Mouse (Mus musculus) embryonic facial prominence, embryonic 14.5 days (tissue): Measurements from ENCODE around the gene Pcnt. TPM values are rescaled to one million over a fixed set of nuclear protein-coding genes. Genes with fewer than 3 reads are reported as not detected.

Source experiments
- ATAC-seq: fragments of 200-750 bp; cut with Nextera tagmentation; 2 replicates; pipeline ENCODE4 v1.8.0; 2017; ENCODE audit warnings: low read depth, moderate number of reproducible peaks, moderate TSS enrichment
- DNase-seq: peaks from one replicate; pipeline ENCODE4 v3.0.0-alpha.2; 2015; ENCODE audit warnings: low spot score
- H3K27ac ChIP-seq: fragments of 300-500 bp; sonication (generic); replicated peaks from 2 replicates; pipeline ENCODE4 v1.5.1; 2014; ENCODE audit warnings: low read depth, mild to moderate bottlenecking, low read length, moderate library complexity
- H3K27me3 ChIP-seq: fragments of 300-500 bp; sonication (generic); replicated peaks from 2 replicates; pipeline ENCODE4 v1.6.1; 2014; ENCODE audit warnings: low read length; ENCODE audit not compliant: control insufficient read depth, insufficient read depth
- H3K36me3 ChIP-seq: fragments of 300-500 bp; sonication (generic); 2 replicates; pipeline ENCODE4 v1.6.1; 2014; ENCODE audit warnings: low read length, mixed read lengths; ENCODE audit not compliant: control insufficient read depth, insufficient read depth
- H3K4me1 ChIP-seq: fragments of 300-500 bp; sonication (generic); 2 replicates; pipeline ENCODE4 v1.6.1; 2014; ENCODE audit warnings: antibody characterized with exemption, low read length; ENCODE audit not compliant: control insufficient read depth, insufficient read depth
- H3K4me2 ChIP-seq: fragments of 300-500 bp; sonication (generic); 2 replicates; pipeline ENCODE4 v1.6.1; 2014; ENCODE audit warnings: low read depth, mild to moderate bottlenecking, low read length, moderate library complexity, mixed read lengths
- H3K4me3 ChIP-seq: fragments of 300-500 bp; sonication (generic); 2 replicates; pipeline ENCODE4 v1.5.1; 2014; ENCODE audit warnings: low read depth, mild to moderate bottlenecking, low read length
- H3K9ac ChIP-seq: fragments of 300-500 bp; sonication (generic); 2 replicates; pipeline ENCODE4 v1.6.1; 2014; ENCODE audit warnings: low read depth, mild to moderate bottlenecking, low read length, moderate library complexity, mixed read lengths
- H3K9me3 ChIP-seq: fragments of 300-500 bp; sonication (generic); 2 replicates; pipeline ENCODE4 v1.6.1; 2016; ENCODE audit warnings: low read length; ENCODE audit not compliant: control insufficient read depth
- WGBS: fragments of 180-500 bp; shearing (Covaris S2); extraction: QIAGEN DNeasy Blood & Tissue Kit; methylation state at CpG from one replicate; pipeline ENCODE4 v1.1.7; 2014; 5-methylcytosine and 5-hydroxymethylcytosine counted together
- polyA plus RNA-seq: library from polyadenylated mRNA; unstranded; fragments of >200 nt; fragmentation: Nextera tagmentation; extraction: Ambion mirVana; gene quantifications from 2 replicates; pipeline ENCODE4 v1.2.1, GENCODE M21; 2014

The Pcnt gene
- polyA plus RNA-seq, 1 experiment from 2014 or later = 19.1 TPM

DNA sequence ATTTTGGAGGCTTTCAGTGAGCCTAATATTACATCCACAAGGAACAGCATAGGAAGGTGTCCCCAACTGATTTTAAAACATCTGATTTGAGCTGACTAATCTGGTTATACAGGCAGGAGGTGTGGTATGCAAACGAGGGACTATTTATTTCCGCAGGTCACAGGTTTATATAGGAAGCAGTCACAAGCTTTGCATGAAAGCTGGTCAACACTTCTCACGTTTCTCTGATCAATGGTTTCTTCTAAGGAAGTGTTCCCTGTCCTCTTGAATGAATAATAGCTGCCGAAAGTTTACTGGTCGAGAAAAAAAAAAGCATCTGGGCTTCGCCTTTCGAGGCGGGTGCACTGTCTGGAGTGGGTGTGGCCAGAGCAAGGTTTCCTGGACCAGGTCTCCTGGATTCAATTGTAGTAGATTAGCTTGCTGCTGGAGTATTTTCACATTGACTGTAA, 96.5 kb downstream of the Pcnt start:
- DNase-seq (peak; percentile 25), ATAC-seq (no peak)
- WGBS = 12% methylated on average over 8 of the region's 8 CpGs
- H3K4me2 ChIP-seq = peak overlapping the region; percentile 91
- peak overlapping the region; percentile 96 for H3K4me3 ChIP-seq
- no peaks in the 10 kb centered on the region for H3K27me3 ChIP-seq
- peak overlapping the region; percentile 92 for H3K9ac ChIP-seq
- peaks cover 12% of the 10 kb centered on the region for H3K36me3 ChIP-seq
- no peaks in the 10 kb centered on the region for H3K9me3 ChIP-seq
- H3K27ac ChIP-seq = no peak overlapping the region
- H3K4me1 ChIP-seq = peaks cover 17% of the 10 kb centered on the region

DNA sequence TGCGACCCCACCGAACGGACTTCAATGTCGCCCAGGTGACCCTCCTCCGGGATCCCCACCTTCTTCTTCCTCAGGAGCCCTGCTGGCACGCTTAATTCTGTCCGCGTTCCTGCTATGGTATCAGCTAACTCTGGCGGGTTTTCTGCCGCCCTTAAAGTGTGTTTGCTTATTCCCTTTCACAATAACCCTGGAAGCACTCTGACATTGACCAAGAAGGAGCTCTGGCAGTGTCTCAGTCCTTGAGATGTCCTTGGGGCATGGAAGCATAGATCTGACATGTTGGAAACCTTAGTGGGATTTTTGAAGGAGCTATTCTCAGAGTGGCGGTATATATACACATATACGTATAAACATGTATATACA, 97.1 kb downstream of the Pcnt start:
- H3K36me3 ChIP-seq = peaks cover 7% of the 10 kb centered on the region
- peak overlapping the region; percentile 96 for H3K4me3 ChIP-seq
- H3K27me3 ChIP-seq = no peaks in the 10 kb centered on the region
- under 1% methylated on average over 9 of the region's 12 CpGs for WGBS
- ATAC-seq = peak; percentile 41
- H3K4me2 ChIP-seq = peak overlapping the region; percentile 91
- H3K4me1 ChIP-seq = peaks cover 17% of the 10 kb centered on the region
- no peaks in the 10 kb centered on the region for H3K9me3 ChIP-seq
- DNase-seq = no peak
- H3K27ac ChIP-seq = no peak overlapping the region; the same call in 1 of the 2 replicates
- peak overlapping the region; percentile 92 for H3K9ac ChIP-seq

DNA sequence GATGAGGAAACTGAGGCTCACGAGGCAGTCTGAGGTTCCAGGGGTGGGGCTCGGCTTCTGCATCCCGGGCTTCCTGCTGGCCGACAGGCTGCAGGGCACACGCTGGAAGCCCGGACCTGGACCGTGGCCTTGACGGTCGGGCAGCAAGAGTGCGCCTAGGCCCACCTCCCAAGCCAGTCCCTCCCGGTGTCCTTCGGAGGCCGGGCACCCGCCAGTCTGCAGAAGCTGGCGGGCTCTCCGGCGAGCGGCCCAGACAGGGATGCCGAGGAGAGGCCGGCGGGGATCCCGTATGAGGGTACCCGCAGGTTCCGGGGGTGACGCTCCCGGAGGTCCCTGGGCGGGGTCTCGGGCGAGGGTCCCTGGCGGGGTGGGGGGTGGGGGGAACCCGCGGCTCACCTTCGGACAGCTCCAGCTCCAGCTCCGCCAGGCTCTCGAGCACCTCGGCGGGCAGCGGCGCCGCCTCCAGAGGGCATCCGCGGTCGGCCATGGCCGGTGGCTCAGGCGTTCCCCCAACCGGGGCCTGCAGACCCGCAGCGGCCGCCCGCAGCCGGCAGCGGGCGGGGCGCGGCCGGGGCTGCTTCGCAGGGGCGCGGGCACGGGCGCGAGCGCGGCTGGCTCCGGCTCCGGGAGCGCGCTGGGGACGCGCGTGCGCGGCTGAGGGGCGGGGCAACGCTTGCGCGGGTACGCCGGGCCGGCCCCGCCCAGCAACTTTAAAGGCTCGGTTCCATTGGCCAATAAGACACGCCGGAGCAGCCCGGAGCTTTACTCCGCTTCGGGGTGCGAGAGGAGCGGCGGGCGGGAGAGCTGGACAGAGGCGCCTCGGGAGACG, 97.7 kb downstream of the Pcnt start, which contains the start of gene Dip2a:
Gene Dip2a, minus strand, starts transcription at position 581 of the 829 bp plus-strand sequence.
- Histone ChIP-seq H3K27ac (peak within 1 kb of the TSS; percentile 80), H3K9me3 (no peaks in the 10 kb centered on the region), H3K4me1 (peaks cover 17% of the 10 kb centered on the region), H3K4me3 (peak within 1 kb of the TSS; percentile 96), H3K9ac (peak within 1 kb of the TSS; percentile 92), H3K36me3 (peaks cover under 1% of the 10 kb centered on the region; the same call in 1 of the 2 replicates), H3K4me2 (peak within 1 kb of the TSS; percentile 91), H3K27me3 (no peaks in the 10 kb centered on the region)
- DNase-seq = peak; percentile 95
- ATAC-seq = peak; percentile 93
- WGBS = under 1% methylated on average over 21 of the region's 94 CpGs

DNA sequence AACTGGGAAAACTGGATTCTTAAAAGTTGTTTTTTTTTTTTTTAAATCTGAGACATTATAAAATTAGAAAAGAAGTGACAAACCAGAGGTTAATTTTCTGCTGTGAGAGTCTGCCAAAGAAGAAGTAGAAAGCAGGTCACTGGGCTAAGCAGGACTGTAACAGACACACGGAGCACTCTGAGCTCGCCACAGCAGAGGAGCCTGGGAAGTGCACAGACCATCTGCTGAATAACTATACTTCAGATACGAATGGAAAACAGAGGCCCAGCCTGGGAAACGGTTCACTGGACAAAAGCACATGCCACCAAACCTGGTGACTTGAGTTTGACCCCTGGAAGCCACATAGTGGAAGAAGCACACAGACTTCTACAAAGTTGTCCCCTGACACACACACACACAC, 108.2 kb downstream of the Pcnt start:
- ATAC-seq = no peak
- 45% methylated on average over 4 of the region's 4 CpGs for WGBS
- H3K9ac ChIP-seq = no peak overlapping the region

DNA sequence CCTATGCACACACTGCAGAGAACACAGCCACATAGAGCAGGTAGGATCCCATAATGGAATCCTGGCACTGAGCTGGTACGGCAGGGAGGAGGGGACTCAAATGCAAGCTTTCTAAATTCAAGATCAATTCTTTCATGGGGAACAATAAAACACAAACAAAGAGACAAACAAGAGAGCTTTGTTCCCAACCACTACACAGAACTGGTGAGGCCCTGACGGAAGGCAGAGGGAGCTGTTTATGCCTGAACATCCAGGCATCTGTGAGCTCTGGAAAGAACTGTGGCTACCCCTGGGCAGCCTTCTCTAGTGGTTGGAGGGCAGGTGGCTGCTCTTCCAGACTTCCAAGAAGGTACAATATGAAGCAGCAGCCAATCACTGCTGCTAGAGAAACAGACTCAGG, 110.5 kb downstream of the Pcnt start:
- whole genome bisulfite sequencing = 76% methylated on average over 2 of the region's 2 CpGs
- Histone ChIP-seq H3K4me3 (no peak overlapping the region), H3K4me1 (no peaks in the 10 kb centered on the region), H3K9ac (no peak overlapping the region), H3K9me3 (no peaks in the 10 kb centered on the region), H3K4me2 (no peak overlapping the region), H3K36me3 (no peaks in the 10 kb centered on the region), H3K27me3 (no peaks in the 10 kb centered on the region), H3K27ac (no peak overlapping the region)
- ATAC-seq (no peak), DNase-seq (no peak)

More for the DNA sequence above, 108.2 kb downstream of the Pcnt start:
- no peak for DNase-seq
- Histone ChIP-seq H3K27ac (no peak overlapping the region), H3K4me2 (no peak overlapping the region), H3K9me3 (no peaks in the 10 kb centered on the region), H3K27me3 (no peaks in the 10 kb centered on the region), H3K36me3 (0 out of 2 replicates have a peak, but pooled peaks cover 5% of the 10 kb centered on the region), H3K4me1 (no peaks in the 10 kb centered on the region), H3K4me3 (no peak overlapping the region)

DNA sequence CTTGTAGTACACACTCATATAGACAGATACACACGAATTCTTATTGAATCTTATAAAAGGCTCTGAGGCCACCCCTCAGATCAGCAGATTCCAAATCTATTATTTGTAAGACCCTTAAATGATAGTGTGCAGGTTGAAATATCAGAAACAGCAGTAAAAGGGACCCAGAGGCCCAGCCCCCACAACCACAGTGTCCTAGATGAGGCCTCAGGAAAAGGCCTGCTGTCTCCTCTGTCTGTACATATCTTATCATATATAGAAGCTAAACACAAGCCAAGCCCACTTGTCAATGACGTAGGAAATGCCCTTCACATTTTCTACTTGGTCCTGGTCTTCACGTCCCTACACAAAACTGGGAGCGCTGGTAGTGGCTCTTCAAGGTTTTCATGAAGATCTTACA, 113.5 kb downstream of the Pcnt start:
- H3K27ac ChIP-seq = no peak overlapping the region
- no peak overlapping the region for H3K9ac ChIP-seq
- H3K4me3 ChIP-seq = no peak overlapping the region
- ATAC-seq (no peak), DNase-seq (no peak)
- no peaks in the 10 kb centered on the region for H3K27me3 ChIP-seq
- WGBS = 81% methylated on average over 4 of the region's 4 CpGs
- no peaks in the 10 kb centered on the region for H3K4me1 ChIP-seq
- H3K4me2 ChIP-seq = no peak overlapping the region
- H3K36me3 ChIP-seq = peaks cover 3% of the 10 kb centered on the region; the same call in 1 of the 2 replicates
- no peaks in the 10 kb centered on the region for H3K9me3 ChIP-seq

DNA sequence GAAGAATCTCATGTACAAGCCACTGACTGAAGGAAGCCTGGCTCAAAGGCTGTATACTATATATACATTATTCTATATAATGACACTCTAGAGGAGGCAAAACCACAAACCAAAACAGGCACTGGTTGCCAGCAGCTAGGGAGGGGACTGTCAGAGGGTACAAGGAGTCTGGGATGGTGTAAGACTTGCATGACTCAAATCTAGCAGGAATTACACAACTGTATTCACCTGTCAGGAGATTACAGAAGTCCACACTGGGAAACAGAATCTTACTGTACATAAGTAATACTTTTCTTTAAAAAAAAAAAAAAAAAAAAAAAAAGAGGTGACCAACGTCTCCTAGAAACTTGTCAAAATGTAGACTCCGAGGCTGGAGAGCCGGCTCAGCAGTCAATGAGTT, 114.0 kb downstream of the Pcnt start:
- Histone ChIP-seq H3K4me3 (no peak overlapping the region), H3K27me3 (no peaks in the 10 kb centered on the region), H3K27ac (no peak overlapping the region), H3K36me3 (peaks cover 3% of the 10 kb centered on the region; the same call in 1 of the 2 replicates), H3K4me2 (no peak overlapping the region), H3K9me3 (no peaks in the 10 kb centered on the region), H3K9ac (no peak overlapping the region), H3K4me1 (no peaks in the 10 kb centered on the region)
- ATAC-seq (peak; percentile 18; the same call in 1 of the 2 replicates), DNase-seq (no peak)
- 75% methylated on average over 3 of the region's 3 CpGs for WGBS

DNA sequence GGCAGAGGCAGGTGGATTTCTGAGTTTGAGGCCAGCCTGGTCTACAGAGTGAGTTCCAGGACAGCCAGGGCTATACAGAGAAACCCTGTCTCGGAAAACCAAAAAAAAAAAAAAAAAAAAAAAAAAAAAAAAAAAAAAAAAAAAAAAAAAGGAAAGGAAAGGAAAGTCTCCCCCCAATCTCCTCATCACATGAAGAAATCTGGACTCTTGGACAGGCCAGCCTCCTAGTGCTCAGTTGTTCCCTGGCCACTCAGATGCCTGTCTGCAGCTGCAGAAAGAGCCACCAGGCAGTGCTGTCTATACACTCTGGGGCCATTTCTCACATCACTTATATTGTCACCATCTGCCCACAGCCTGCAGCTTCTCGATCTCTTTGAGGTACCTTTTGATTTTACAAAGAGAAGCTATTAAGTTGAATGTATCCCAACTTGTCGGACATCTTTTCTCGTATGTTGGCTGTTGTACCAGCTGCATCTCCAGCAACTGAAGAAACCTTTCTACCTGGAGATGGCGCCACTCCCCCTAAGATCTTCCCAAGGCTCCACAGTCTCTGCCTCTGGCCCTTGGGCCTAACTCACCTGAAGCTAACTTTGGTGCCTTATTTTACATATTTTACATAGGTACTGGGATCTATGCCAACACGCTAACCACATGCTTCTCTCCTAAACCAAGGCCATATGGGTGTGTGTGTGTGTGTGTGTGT, 116.1 kb downstream of the Pcnt start:
- 74% methylated on average over 6 of the region's 6 CpGs for WGBS
- H3K9ac ChIP-seq = no peak overlapping the region
- 0 out of 2 replicates have a peak, but pooled peaks have one; percentile 15 for ATAC-seq
- no peaks in the 10 kb centered on the region for H3K27me3 ChIP-seq
- H3K27ac ChIP-seq = no peak overlapping the region
- no peaks in the 10 kb centered on the region for H3K4me1 ChIP-seq
- DNase-seq = peak; percentile 20
- no peak overlapping the region for H3K4me3 ChIP-seq
- H3K9me3 ChIP-seq = no peaks in the 10 kb centered on the region
- peaks cover 3% of the 10 kb centered on the region; the same call in 1 of the 2 replicates for H3K36me3 ChIP-seq
- H3K4me2 ChIP-seq = no peak overlapping the region
